Mouse (Mus musculus) 3134 (cell line): ENCODE measurements around the gene 4930426L09Rik.

Experiments
- DNase-seq: peaks from one replicate; pipeline ENCODE4 v3.0.0-alpha.2; 2011; ENCODE audit warnings: low spot score; ENCODE audit not compliant: insufficient read length; ENCODE audit errors: extremely low read depth

4930426L09Rik gene

DNA sequence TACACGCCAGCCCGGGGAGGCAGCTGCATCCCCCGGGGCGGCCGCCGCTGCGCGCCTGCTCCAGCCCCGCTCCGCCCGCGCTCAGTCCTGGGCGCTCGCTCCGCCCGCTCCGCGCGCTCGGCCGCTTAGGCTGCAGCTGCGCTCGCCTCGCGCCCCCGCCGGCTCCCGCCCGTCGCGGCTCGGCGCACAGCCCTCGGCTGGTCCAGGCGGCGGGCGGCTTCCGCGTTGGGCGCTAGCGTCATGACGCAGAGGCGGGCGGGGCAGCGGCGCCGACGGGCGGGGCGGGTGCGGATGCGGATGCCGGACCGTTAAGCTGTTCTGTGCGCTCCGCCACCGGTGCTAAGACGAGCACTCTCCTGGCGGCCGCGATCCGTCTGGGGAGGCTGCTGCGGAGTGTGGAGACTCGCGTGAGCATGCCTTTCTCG is at the start of gene 4930426L09Rik, which contains the start of gene Pip4k2a:
Gene 4930426L09Rik (plus strand): TSS at position 290 of the 425 bp plus-strand sequence.
Gene Pip4k2a (minus strand): TSS at position 73 of the 425 bp plus-strand sequence.
- DNase-seq = peak; percentile 91

DNA sequence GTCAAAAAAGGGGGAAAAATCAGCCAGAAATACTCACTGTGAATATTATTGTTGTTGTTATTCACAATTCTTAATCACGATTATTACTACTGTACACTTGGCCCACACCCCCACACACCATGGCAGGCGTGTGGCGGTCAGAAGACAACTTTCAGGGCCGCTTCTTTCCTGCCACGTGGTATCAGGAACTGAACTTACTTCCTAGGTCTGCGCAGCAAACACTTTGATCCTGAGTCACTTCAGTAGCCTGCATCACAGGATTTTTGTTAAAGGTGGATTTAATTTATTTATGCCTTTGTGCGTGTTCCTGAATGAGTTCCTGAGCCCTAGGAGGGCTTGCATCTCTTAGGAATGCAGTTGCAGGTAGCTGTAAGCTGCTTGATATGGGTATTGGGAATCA is 49.4 kb upstream of the 4930426L09Rik start:
- no peak for DNase-seq

- DNase-seq = no peak
Measured at GRCm38 (mm10) chr2:18950758-18951157, 47.4 kb upstream of the 4930426L09Rik start.

- DNase-seq = no peak
Measured at GRCm38 (mm10) chr2:18952102-18952673, 46.0 kb upstream of the 4930426L09Rik start.

DNA sequence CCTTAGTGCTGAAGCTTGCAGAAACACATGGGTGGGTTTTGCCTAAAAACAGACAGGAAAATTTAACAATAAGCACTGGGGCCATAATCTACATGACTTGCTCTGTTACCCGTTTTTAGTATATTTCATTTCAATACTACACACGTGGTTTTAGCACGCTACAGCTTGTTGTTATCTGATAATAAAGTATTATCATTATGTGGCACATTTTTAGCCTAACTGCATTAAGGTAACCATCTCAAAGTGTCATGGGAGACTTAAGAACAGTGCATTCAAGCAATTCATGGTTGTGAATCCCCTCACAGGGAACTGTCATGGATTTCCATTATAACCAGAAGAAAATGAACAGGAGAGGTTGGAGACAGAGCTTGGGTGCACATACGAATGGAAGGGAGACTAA is 43.7 kb upstream of the 4930426L09Rik start:
- no peak for DNase-seq

DNA sequence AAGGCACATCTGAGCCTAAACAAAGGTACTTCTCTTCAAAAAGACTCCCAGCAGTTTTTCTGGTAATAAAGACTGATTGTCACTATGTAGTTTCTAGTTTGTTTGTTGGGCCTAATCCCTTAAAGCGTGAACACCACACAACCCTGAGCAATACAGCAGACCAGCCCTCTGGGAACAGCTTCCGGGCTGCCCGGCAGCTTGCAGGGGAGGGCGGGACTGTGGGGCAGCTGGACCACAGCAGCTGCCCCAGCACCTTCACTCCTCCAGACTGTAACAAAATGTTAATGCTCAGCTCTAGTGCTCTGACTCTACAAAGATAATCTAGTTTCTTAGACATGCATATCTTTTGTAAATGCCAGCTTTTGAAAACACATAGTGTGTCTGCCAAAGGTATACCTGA is 43.1 kb upstream of the 4930426L09Rik start:
- no peak for DNase-seq

DNA sequence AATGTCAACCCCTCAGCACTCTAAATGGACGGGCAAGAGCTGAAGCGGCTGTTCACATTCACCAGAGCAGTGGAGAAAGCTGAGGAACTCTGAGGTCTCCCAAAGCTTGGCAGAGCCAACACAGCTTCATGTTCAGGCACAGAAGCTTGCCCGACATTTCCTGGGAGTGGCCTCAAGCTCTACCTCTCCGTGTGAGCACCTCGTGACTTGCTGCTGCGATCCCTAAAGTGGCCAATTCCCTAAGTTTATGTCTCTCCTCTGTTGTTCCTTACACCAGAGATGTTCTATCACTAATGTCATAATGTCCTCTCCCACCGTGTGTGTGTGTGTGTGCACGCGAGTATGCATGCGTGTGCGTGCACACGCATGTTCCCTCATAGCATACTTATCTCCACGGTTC is 42.5 kb upstream of the 4930426L09Rik start:
- no peak for DNase-seq

DNA sequence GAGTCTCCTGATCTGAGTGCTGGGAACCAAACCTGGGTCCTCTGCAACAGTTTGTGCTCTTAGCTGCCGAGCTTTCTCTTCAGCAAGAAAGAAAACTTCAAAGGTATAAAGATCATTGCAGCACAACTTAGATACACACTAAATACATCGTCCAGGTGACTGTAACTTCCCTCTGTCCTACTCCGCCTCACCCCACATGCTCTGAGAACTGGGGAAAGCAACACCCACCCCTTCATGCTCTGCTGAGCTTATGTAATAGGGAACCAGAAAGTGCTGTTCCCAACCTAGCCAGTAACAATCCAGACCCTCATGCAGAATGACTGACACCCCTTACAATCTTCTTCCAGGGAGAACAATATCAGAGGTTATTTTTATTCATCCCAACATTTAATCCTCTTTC is 41.7 kb upstream of the 4930426L09Rik start:
- DNase-seq = no peak

DNA sequence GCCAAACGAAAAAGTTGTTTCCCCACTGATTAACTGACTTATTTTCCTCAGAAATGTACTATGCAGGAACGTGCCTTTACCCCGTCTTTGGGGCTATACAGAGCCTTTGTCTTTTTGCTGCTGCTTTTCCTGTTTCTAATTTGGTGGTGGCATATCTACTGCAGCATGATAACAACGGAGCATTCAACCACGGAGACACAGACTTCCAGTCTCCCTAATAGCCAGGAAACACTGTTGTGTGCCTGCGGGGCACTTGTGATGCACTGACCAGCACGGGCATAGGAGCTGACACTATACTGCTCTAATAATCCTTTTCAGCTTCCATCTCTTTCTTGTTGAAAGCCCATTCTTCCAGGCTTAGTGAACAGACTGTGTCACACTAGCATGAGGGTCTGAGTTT is 41.2 kb upstream of the 4930426L09Rik start:
- DNase-seq = no peak

DNA sequence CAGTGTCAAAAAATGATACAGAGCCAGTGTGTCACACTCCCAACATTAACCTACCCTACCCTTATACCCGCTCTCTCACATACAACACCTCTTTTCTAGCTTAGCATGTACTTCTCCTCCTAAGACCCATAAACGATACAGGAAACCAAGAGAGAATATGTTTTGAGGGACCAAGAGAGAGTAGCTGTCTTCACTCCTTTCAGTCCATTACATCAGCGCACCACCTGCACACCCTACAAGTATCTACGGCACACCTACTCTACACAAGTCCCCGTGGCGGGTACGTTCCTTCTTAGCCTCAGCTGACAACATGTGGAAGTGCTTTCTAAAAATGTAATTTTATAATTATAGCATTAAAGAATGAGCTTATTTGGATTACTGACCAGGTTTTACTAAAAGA is 40.7 kb upstream of the 4930426L09Rik start:
- no peak for DNase-seq

GRCm38 (mm10) chr2:18958044-18958443 is 40.1 kb upstream of the 4930426L09Rik start:
- no peak for DNase-seq

- no peak for DNase-seq
Measured at GRCm38 (mm10) chr2:18958501-18958900, 39.6 kb upstream of the 4930426L09Rik start.

- DNase-seq = no peak
Measured at GRCm38 (mm10) chr2:18959008-18959407, 39.1 kb upstream of the 4930426L09Rik start.

DNA sequence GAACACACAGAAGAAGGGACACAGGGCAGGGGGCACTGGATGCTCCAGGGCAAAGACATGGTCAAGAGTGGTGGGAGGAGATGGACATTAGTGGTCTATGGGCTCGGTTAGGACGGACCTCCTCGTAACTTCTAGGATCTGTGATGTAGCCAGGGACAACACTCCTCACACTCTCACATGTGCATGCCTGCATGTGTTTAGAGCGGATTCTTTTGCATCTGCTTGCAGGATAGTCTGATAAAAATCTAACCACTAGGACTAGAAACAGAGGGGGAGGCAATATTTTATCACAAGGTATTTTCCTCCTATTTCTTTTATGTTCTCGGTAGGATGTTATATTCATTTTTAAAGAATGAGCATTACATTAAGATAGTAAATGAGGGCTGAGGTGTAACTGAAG is 38.6 kb upstream of the 4930426L09Rik start:
- no peak for DNase-seq

DNA sequence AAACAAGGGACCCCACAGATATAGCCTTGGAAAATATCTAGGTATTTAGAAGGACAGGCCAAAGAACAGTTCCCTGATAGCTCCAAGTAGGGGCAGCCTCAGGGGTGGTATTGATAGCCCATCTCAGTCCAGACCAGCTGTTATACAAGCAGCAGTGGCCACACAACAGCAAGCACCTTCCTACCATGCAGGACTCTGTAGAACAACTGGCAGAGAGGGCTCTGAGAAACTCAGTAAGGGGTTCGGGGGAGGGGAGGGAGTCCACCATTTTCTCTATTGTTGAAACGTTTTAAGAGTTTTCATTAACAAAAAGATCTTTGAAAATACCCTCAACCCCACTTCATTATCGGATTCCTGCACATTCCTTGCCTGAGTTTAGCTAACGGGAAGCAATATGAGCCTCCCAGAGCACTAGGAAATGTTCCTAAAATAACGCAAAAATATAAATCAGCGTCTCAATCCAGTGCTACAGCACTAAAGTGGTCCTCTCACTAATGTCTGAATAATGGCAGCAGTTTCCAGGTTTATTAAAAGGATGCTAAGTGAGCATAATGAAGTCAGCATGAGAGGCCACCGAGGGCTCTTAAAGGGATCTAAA is 37.7 kb upstream of the 4930426L09Rik start:
- no peak for DNase-seq

- no peak for DNase-seq
Measured at GRCm38 (mm10) chr2:18962502-18962901, 35.6 kb upstream of the 4930426L09Rik start.

GRCm38 (mm10) chr2:18963286-18964040 is 34.7 kb upstream of the 4930426L09Rik start:
- no peak for DNase-seq

GRCm38 (mm10) chr2:18965108-18965507 is 33.0 kb upstream of the 4930426L09Rik start:
- DNase-seq = no peak

DNA sequence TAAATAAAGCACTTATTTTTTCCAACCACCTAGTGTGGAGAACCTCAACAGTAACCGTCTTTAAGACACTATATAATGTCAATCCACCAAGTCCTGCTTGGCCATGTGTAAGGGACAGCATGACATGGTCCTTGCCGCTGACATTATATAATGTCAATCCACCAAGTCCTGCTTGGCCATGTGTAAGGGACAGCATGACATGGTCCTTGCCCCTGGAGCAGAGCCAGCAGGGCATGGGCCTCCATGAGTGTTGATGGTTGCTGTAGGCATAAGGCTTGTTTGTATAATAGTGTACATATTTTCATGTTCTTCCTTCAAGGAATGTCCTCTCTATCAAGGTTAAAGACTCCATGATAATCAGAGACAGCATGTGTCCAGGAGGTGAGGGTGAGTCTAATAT is 32.2 kb upstream of the 4930426L09Rik start:
- DNase-seq = no peak

DNA sequence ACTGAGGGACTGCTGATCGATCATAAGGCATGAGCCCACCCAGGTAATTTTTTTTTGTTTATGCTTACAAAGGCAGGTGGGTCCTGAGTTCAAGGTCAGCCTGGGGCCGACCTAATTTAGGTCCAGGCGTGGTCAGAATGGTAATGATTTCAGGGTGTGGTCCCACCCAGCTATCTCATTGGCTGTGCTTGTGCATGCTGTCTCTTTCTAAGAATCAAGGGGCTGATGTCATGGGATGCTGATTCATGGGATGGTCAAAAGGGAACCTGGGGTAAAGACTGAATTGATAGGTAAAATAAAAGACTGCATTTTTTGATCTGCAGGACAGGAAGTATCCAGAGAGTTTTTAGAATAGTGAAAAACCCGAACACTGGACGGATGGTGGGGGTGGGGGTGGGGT is 31.6 kb upstream of the 4930426L09Rik start:
- DNase-seq = no peak

DNA sequence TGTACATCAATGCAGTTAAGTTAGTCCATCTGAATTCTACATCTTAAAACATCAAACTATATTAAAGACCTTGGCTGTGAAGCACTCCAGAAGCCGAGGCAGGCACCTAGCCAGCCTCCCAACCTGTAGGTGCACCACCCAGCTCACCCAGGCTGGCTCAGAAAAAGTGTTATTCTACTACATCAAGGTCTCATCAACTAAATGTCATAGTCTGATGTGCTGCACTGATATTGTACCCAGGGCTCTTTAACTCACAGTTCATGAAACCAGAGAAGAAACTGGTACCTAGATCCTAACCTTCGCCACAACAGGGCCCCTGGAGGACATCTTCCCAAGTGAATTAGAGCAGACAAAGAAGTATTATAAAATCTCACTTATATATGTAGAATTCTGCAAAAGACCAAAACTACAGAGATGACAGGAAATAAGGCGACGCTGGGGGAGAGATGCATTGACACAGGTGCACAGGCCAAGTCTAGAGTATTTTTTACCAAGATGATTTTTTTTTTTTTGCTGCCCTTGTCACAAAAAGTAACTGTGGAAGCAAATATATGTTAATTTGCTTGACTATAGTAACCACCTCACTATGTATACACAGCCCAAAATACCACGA is 30.6 kb upstream of the 4930426L09Rik start:
- no peak for DNase-seq
